Mouse (Mus musculus): ENCODE measurements around the gene Ccer2. TPM values are rescaled to one million over a fixed set of nuclear protein-coding genes. Genes with fewer than 3 reads are reported as not detected.

The Ccer2 gene
- polyA plus RNA-seq (2012; rRNA removed): not detected in 2 replicates

DNA sequence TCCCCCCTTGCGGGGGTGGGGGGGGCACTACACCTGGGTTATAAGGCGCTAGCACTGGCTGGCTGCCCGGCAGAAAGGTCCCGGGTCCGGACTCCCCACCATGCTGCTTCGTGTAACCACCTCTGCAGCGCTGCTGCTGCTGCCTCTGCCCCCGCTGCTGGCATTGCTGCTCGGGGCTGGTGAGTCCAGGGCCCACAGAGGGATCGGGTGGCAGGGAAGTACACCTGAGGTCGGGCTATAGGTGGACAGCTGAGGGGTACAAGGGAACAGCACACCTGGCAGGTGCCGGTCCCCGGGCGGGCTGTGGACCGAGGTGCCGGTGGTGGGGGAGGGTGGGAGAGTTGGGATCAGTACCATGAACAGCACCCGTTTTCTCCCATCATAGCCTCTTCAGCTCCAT is at the start of gene Ccer2:
Gene Ccer2, plus strand, starts transcription at position 96 of the 400 bp plus-strand sequence.

DNA sequence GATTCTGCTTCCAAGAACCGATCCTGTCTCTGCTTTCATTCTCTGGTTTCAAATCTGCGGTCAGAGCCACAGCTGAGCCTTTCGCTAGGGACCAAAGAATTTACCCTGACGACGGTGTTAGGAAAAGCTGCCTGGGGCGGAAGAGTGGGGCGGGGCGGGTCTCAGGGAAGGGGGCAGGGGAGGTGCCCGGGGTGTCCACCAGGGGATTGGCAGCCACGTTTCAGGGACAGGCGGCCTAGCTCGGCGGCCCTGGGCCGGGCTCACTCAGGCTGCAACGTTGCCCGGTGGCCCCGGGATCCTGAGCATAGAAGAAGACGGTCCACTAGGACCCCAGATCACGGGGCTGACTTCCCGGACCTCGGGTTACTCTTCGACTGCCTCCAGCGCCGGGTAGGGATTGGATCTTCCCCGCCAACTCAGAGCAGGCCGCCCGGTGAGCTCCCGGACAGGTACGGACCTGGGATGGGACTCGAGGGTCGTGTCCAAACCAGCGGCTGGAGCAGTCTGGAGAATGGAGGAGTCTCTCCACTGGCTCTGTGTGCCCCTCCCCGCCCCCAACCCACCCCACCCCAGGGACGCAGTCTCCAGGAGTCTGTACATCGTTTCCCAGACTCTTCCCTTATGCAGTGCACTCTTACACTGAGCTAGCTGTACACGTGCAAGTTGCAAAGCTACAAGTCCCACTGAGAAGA is 39.2 kb upstream of the Ccer2 start, which contains the start of gene Fbxo17:
Gene Fbxo17, plus strand, starts transcription at position 215 of the 692 bp plus-strand sequence.

DNA sequence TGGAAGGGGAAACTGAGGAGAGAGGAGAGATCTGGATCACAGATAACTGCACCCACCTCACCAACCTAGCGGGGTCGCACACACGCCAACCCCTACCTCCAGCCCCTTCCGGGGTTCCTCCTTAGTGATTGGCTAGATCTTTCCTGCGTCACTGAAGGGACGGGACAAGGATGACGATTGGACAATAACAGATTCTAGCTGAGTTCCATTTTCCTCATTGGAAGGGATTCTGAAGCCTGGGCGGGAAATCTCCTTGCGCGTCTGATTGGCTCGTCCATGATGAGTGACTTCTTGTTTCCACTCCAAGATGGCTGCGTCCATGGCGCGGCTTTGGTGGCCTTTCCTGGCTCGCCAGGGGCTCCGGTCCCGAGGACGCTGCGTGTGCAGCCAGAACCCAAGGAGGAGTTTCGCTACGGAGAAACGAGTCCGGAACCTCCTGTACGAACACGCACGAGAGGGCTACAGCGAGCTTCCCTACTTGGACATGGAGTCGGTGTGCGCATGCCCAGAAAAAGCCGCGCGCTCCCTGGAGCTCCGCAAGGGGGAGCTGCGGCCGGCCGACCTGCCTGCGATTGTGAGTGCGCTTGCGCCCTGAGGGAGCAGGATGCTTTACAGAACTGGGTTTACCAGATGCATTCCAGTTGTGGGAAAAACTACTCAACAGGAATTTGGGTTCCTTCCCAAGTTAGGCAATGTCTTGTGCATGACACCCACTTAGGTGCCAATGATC is 14.1 kb upstream of the Ccer2 start, which contains the start of the genes Mrps12 and Sars2:
Gene Mrps12, minus strand, starts transcription at position 112 of the 730 bp plus-strand sequence.
Gene Sars2, plus strand, starts transcription at position 284 of the 730 bp plus-strand sequence.

DNA sequence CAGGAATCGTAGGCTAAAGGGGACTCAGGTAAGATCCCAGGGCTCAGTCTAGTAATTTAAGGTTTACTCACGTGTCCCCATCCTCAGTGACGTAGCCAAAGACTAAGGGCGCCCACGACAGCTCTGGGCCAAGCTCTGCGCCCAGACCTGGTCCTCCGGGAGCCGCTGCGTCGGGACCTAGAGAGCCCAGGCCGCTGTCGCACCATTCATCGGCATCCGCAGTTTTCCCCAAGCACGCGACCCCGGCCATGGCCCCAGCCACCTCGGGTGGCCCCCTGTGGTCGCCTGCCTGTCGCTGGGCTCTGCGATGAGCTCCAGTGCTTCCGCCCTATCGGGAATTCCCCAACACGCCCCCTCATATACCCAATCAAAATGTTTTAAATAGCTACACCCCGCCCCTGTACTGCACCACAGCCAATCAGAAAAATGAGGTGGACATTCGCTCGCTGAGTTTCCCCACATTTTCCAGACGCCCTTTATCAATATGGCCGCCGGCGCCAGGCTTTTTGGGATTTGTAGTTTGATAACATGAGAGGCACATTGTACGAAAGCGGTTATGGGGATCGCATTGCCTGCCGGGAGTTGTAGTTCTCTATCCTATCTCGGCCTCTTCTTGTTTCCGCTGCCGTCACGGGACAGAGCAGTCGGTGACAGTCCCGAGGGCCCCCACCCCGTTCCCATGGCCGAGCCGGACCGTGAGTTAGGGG is 10.4 kb downstream of the Ccer2 start, which contains the start of gene Sirt2:
Gene Sirt2, plus strand, starts transcription at position 563 of the 707 bp plus-strand sequence.

DNA sequence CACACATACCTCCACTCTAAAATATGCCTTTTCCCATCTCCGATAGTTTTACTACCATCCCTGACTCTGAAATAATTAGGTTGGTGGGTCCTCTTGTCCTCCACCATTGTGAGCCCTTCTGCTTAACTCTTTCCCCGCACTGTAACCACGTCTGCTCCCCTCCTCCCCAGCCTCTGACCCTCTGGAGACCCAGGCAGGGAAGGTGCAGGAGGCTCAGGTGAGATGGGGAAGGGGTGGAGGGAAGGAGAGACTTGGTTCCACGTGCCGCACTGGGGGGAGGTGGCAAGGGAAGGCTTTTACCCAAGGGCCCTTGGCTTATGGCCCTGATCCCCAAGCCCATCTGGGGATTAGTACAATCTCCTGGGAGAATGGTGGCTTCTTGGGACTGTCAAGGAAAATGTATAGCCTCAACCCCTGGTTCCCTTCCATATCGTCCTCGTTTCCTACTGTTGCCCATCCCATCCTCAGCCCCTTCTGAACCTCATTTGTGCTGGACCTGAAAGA is 11.5 kb downstream of the Ccer2 start, which contains the start of gene Nfkbib:
Gene Nfkbib, minus strand, starts transcription at position 51 of the 504 bp plus-strand sequence.

DNA sequence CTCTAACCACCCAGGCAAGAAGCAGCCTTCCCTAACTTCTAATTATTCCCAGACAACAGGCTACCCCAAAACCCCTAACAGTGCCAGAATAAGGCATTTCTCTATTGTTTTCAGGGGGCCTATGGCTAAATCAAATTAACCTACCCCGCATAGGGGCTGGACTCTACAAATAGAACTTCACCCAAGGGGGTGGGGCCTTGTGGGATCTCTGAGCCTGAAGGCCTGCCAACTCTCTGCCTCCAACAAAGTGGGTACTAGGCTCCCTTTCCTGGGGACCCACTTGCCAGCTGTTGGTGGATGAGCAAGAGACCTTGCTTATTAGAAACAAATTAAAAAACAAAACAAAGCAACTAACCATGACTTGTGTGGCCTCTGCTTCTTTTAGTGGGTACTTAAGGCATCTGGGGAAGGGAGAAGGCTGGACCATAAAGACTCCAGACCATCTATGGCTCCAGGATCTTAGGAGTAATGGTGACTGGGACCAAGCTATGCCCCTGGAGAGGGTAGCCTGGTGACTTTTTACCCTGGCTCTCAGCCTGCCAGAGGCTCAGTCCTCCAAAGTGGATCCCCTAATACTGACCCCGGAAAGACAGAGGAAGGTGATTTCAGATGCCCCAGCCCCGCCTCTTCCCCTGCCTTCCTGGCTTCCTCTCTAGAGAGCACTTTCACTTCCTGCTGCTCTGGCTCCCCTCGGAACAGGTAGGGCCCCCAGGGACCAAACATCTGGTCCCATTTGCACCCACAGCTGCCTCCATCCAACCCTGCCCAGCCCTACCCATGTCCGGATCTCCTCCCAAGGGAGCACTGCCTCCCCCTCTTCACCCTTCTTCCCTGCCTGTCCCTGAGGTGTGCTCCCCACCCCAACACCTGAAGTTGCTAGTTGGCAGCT is 32.6 kb downstream of the Ccer2 start, which contains the start of gene Rinl:
Gene Rinl, plus strand, starts transcription at position 663 of the 889 bp plus-strand sequence.

DNA sequence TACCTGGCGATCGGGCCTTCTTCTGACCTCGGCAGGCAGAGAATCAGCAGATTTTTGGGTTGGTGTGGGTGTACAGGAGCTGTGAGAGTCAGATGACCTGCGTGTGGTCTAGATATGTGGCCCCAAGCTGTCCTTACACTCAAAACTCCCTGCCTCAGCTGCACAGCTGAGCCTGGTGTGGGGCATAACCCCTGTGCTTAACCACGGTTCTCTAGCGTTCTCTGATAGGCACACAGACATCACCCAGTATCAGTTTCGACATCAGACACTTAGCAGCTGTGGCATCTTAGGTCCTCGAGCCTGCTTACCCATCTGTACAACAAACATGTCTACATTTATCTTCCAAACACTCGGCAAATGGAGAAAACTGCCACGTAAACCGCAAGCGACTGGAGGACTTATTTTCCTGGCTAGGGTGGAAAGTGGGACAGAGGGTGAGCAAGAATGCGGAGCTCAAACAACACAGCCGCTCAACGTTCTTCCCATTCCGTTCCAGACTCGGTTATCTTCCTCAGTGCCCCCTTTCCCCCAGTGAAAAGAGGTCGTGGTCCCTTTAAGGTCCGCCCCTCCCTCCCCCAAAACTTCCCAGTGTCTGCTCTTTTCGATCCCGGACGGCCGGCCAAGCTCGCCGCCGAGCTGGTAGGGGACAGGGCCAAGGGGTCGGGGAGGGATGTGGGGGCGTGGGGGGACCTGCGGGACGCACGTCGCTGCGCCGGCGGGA is 52.4 kb downstream of the Ccer2 start, which contains the start of gene Hnrnpl:
Gene Hnrnpl, plus strand, starts transcription at position 321 of the 721 bp plus-strand sequence.

Other genes with a start within 250 kb of the Ccer2 start
- not detected in 2 replicates for gene Ifnl2, start 245.7 kb upstream of the Ccer2 start, polyA plus RNA-seq (2012; rRNA removed)
- not detected in 2 replicates for gene Ifnl3, start 233.3 kb upstream of the Ccer2 start, polyA plus RNA-seq (2012; rRNA removed)
- gene Sycn, start 215.3 kb upstream of the Ccer2 start, polyA plus RNA-seq (2012; rRNA removed): 0.46 and 2.9 TPM in 2 replicates
- gene Nccrp1, start 208.9 kb upstream of the Ccer2 start, polyA plus RNA-seq (2012; rRNA removed): 0.04 and 0.07 TPM in 2 replicates
- 8.5 and 12.5 TPM in 2 replicates for gene Samd4b, start 158.0 kb upstream of the Ccer2 start, polyA plus RNA-seq (2012; rRNA removed)
- gene Pak4, start 158.0 kb upstream of the Ccer2 start, polyA plus RNA-seq (2012; rRNA removed): 7.5 and 9.7 TPM in 2 replicates
- not detected in 2 replicates for gene Acp7, start 124.8 kb upstream of the Ccer2 start, polyA plus RNA-seq (2012; rRNA removed)
- 0.81 and 0.97 TPM in 2 replicates for gene Fbxo27, start 63.3 kb upstream of the Ccer2 start, polyA plus RNA-seq (2012; rRNA removed)
- gene Fbxo17, start 39.4 kb upstream of the Ccer2 start, polyA plus RNA-seq (2012; rRNA removed): 1.3 and 1.4 TPM in 2 replicates
- 51.8 and 57.9 TPM in 2 replicates for gene Mrps12, start 14.4 kb upstream of the Ccer2 start, polyA plus RNA-seq (2012; rRNA removed)
- 8.3 and 8.6 TPM in 2 replicates for gene Sars2, start 14.2 kb upstream of the Ccer2 start, polyA plus RNA-seq (2012; rRNA removed)
- gene Sirt2, start 10.6 kb downstream of the Ccer2 start, polyA plus RNA-seq (2012; rRNA removed): 20.9 and 23.4 TPM in 2 replicates
- gene Nfkbib, start 11.3 kb downstream of the Ccer2 start, polyA plus RNA-seq (2012; rRNA removed): 15.6 and 17.5 TPM in 2 replicates
- 5.4 and 6.7 TPM in 2 replicates for gene Rinl, start 32.8 kb downstream of the Ccer2 start, polyA plus RNA-seq (2012; rRNA removed)
- 125 and 133 TPM in 2 replicates for gene Hnrnpl, start 52.4 kb downstream of the Ccer2 start, polyA plus RNA-seq (2012; rRNA removed)
- gene Ech1, start 69.0 kb downstream of the Ccer2 start, polyA plus RNA-seq (2012; rRNA removed): 480 and 495 TPM in 2 replicates
- gene Lgals4, start 77.7 kb downstream of the Ccer2 start, polyA plus RNA-seq (2012; rRNA removed): 34.3 and 43.3 TPM in 2 replicates
- 0.79 and 0.81 TPM in 2 replicates for gene Lgals7, start 107.7 kb downstream of the Ccer2 start, polyA plus RNA-seq (2012; rRNA removed)
- 0.02 and 0.03 TPM in 2 replicates for gene Capn12, start 125.2 kb downstream of the Ccer2 start, polyA plus RNA-seq (2012; rRNA removed)
- gene Actn4, start 206.2 kb downstream of the Ccer2 start, polyA plus RNA-seq (2012; rRNA removed): 81.9 and 90.7 TPM in 2 replicates
- gene Eif3k, start 225.7 kb downstream of the Ccer2 start, polyA plus RNA-seq (2012; rRNA removed): 189 and 226 TPM in 2 replicates
- 17.3 and 19.2 TPM in 2 replicates for gene Map4k1, start 225.9 kb downstream of the Ccer2 start, polyA plus RNA-seq (2012; rRNA removed)

All from liver, embryonic 18 days (tissue).